Mouse (Mus musculus) 416B (cell line): ENCODE measurements around the gene Pigo.
"Not testable (repeated sequence)": the region's sequence is repeated elsewhere in the genome, so short reads cannot be mapped to it uniquely, and the experiment has no call there.

ENCODE experiments used
- DNase-seq: peaks from one replicate; pipeline ENCODE4 v3.0.0; 2011; ENCODE audit warnings: low read depth

The Pigo gene

DNA sequence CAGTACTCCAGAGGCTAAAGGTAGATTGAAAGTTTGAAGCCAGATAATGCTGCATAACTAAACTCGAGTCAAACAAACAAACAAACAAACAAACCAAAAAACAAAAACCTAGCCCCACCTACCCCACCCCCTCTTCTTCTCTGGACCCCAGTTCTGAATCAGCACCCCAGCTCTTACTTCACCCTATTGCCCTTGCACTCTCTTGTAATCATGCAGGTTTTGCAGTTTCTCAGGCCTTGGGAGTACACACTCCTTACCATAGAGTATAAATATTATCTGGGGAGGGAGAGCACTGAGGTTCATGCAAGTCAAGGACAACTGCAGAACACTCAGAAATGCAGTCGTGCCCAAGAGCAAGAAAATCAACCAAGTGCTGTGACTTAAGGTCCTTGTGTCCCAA is 24.3 kb downstream of the Pigo start:
- DNase-seq, result no peak

GRCm38 (mm10) chr4:43000141-43000986 is 25.3 kb downstream of the Pigo start, which contains the start of gene Vcp:
TSS of gene Vcp (minus strand) at chr4:43000507.
- DNase-seq, result peak; percentile 99

GRCm38 (mm10) chr4:42999451-43000140 is 26.0 kb downstream of the Pigo start:
- DNase-seq, result peak; percentile 85

- DNase-seq, result no peak
Observed at GRCm38 (mm10) chr4:42998022-42998421, 27.6 kb downstream of the Pigo start.

- peak; percentile 37 for DNase-seq
Observed at GRCm38 (mm10) chr4:42988296-42988695, 37.3 kb downstream of the Pigo start.

- DNase-seq, result not testable (repeated sequence)
Observed at GRCm38 (mm10) chr4:42980467-42980866, 45.2 kb downstream of the Pigo start.

GRCm38 (mm10) chr4:42978062-42978461 is 47.6 kb downstream of the Pigo start:
- peak; percentile 44 for DNase-seq

- no peak for DNase-seq
Observed at GRCm38 (mm10) chr4:42973868-42974267, 51.8 kb downstream of the Pigo start.

- no peak for DNase-seq
Observed at GRCm38 (mm10) chr4:42972952-42973351, 52.7 kb downstream of the Pigo start.

DNA sequence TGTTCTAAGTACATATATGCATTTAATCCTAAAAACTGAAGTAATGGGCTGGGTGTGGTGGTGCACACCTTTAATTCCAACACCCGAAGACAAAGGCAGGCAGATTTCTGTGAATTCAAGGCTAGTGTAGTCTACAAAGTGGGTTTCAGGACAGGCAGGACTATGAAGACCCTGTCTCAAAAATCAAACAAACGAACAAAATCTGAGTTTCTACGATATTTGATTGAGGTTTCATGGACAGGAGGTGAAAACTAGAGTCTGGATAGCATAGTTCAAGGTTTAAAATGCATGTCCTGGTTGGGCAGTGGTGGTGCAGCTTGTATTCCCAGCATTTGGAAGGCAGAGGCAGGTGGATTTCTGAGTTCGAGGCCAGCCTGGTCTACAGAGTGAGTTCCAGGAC is 56.3 kb downstream of the Pigo start, which contains the start of gene 1700022I11Rik:
Gene 1700022I11Rik (plus strand): TSS at position 301 of the 400 bp plus-strand sequence.
- DNase-seq, result no peak
